Mouse (Mus musculus) MEL (cell line): Measurements from ENCODE around the gene Tnfaip2. TPM values are rescaled to one million over a fixed set of nuclear protein-coding genes. Genes with fewer than 3 reads are reported as not detected.

Experiments used
- DNase-seq: peaks from one replicate; pipeline ENCODE4 v3.0.0; 2011; ENCODE audit warnings: low read depth, low spot score
- H3K27ac ChIP-seq: 2 replicates; pipeline ENCODE4 v1.5.1; 2012; ENCODE audit warnings: low read depth, mild to moderate bottlenecking, control low read depth, low read length, moderate library complexity; ENCODE audit not compliant: control insufficient read depth
- H3K27me3 ChIP-seq, 2 experiments: fragments of 150-350 bp in 1 of 2; sonication (generic) in 1 of 2; 2 replicates each; pipeline ENCODE4 v1.6.1; 2012; ENCODE audit warnings: low read length in 2 of 2, mild to moderate bottlenecking in 2 of 2, improper control_type of control experiment in 1 of 2, moderate library complexity in 1 of 2; ENCODE audit not compliant: insufficient read depth in 2 of 2, control insufficient read depth in 1 of 2
- H3K36me3 ChIP-seq, 2 experiments: 2 replicates each; pipeline ENCODE4 v1.6.1; 2012 to 2014; ENCODE audit warnings: low read length in 2 of 2, improper control_type of control experiment in 1 of 2, inconsistent platforms in 1 of 2, mild to moderate bottlenecking in 1 of 2; ENCODE audit not compliant: insufficient read depth in 2 of 2, control insufficient read depth in 1 of 2
- H3K4me1 ChIP-seq, 2 experiments: fragments of 150-350 bp in 1 of 2; sonication (generic) in 1 of 2; 2 replicates each; pipeline ENCODE4 v1.6.1; 2012; ENCODE audit warnings: low read length in 2 of 2, improper control_type of control experiment in 1 of 2, mild to moderate bottlenecking in 1 of 2; ENCODE audit not compliant: insufficient read depth in 2 of 2, control insufficient read depth in 1 of 2
- H3K4me3 ChIP-seq, 2 experiments: fragments of 150-350 bp in 1 of 2; sonication (generic) in 1 of 2; 2 replicates each; pipeline ENCODE4 v1.5.1; 2012; ENCODE audit warnings: low read depth in 2 of 2, low read length in 2 of 2, mild to moderate bottlenecking in 2 of 2, moderate library complexity in 2 of 2, control low read depth in 1 of 2, improper control_type of control experiment in 1 of 2; ENCODE audit not compliant: control insufficient read depth in 1 of 2, insufficient read depth in 1 of 2
- H3K79me2 ChIP-seq: 2 replicates; pipeline ENCODE4 v1.6.1; 2012; ENCODE audit warnings: mild to moderate bottlenecking, low read length, moderate library complexity; ENCODE audit not compliant: control insufficient read depth, poor library complexity, insufficient read depth
- H3K9ac ChIP-seq: 2 replicates; pipeline ENCODE4 v1.6.1; 2012; ENCODE audit warnings: low read depth, mild to moderate bottlenecking, control low read depth, low read length, moderate library complexity; ENCODE audit not compliant: control insufficient read depth, poor library complexity, severe bottlenecking
- H3K9me3 ChIP-seq: fragments of 150-350 bp; sonication (generic); replicated peaks from 2 replicates; pipeline ENCODE4 v1.6.1; 2012; ENCODE audit warnings: mild to moderate bottlenecking, low read length, improper control_type of control experiment, moderate library complexity; ENCODE audit not compliant: insufficient read depth
- CHD1 ChIP-seq: IDR thresholded peaks from 2 replicates; pipeline ENCODE4 v1.6.1; 2012; ENCODE audit warnings: low read depth, mild to moderate bottlenecking, inconsistent platforms, low read length, improper control_type of control experiment
- CHD2 ChIP-seq: IDR thresholded peaks from 2 replicates; pipeline ENCODE4 v1.6.1; 2011; ENCODE audit warnings: low read length, improper control_type of control experiment
- CTCF ChIP-seq, 3 experiments: IDR thresholded peaks in 2 of 3; conservative IDR thresholded peaks in 1 of 3; 2 replicates each; pipeline ENCODE4 v1.5.1; 2011 to 2012; ENCODE audit warnings: low read length in 3 of 3, low read depth in 2 of 3, mild to moderate bottlenecking in 2 of 3, improper control_type of control experiment in 1 of 3, inconsistent platforms in 1 of 3, mixed read lengths in 1 of 3, moderate library complexity in 1 of 3; ENCODE audit not compliant: control insufficient read depth in 1 of 3, insufficient read depth in 1 of 3, poor library complexity in 1 of 3, severe bottlenecking in 1 of 3
- E2F4 ChIP-seq: IDR thresholded peaks from 2 replicates; pipeline ENCODE4 v1.6.1; 2011; ENCODE audit warnings: low read depth, low read length, improper control_type of control experiment, borderline replicate concordance
- ELF1 ChIP-seq: IDR thresholded peaks from 2 replicates; pipeline ENCODE4 v1.6.1; 2014; ENCODE audit warnings: low read depth, mild to moderate bottlenecking, inconsistent platforms, low read length, improper control_type of control experiment, moderate library complexity
- HCFC1 ChIP-seq: IDR thresholded peaks from 2 replicates; pipeline ENCODE4 v1.6.1; 2012; ENCODE audit warnings: low read depth, mild to moderate bottlenecking, inconsistent platforms, low read length, improper control_type of control experiment, moderate library complexity
- JUND ChIP-seq: IDR thresholded peaks from 2 replicates; pipeline ENCODE4 v1.6.1; 2011; ENCODE audit warnings: low read depth, mild to moderate bottlenecking, improper control_type of control experiment, low read length
- MAX ChIP-seq: IDR thresholded peaks from 2 replicates; pipeline ENCODE4 v1.6.1; 2011; ENCODE audit warnings: low read length, improper control_type of control experiment
- MAZ ChIP-seq: IDR thresholded peaks from 2 replicates; pipeline ENCODE4 v1.6.1; 2012; ENCODE audit warnings: low read depth, mild to moderate bottlenecking, inconsistent platforms, low read length, improper control_type of control experiment
- MXI1 ChIP-seq: IDR thresholded peaks from 2 replicates; pipeline ENCODE4 v1.6.1; 2011; ENCODE audit warnings: mild to moderate bottlenecking, low read depth, low read length, improper control_type of control experiment
- POLR2AphosphoS5 ChIP-seq: IDR thresholded peaks from 2 replicates; pipeline ENCODE4 v1.6.1; 2012; ENCODE audit warnings: low read depth, borderline replicate concordance, mild to moderate bottlenecking, inconsistent platforms, low read length, moderate library complexity, mixed read lengths
- RAD21 ChIP-seq: IDR thresholded peaks from 2 replicates; pipeline ENCODE4 v1.6.1; 2011; ENCODE audit warnings: mild to moderate bottlenecking, low read depth, low read length, improper control_type of control experiment
- SMC3 ChIP-seq: IDR thresholded peaks from 2 replicates; pipeline ENCODE4 v1.6.1; 2011; ENCODE audit warnings: low read depth, low read length, improper control_type of control experiment
- TAL1 ChIP-seq: IDR thresholded peaks from 2 replicates; pipeline ENCODE4 v1.6.1; 2012; ENCODE audit warnings: mild to moderate bottlenecking, inconsistent platforms, low read length, moderate library complexity, mixed read lengths
- TBP ChIP-seq: IDR thresholded peaks from 2 replicates; pipeline ENCODE4 v1.8.0; 2011; ENCODE audit warnings: low read depth, low read length, improper control_type of control experiment
- USF1 ChIP-seq: IDR thresholded peaks from 2 replicates; pipeline ENCODE4 v1.6.1; 2014; ENCODE audit warnings: low read depth, mild to moderate bottlenecking, inconsistent platforms, low read length, improper control_type of control experiment, moderate library complexity
- USF2 ChIP-seq, 2 experiments: IDR thresholded peaks; 2 replicates each; pipeline ENCODE4 v1.6.1; 2011 to 2012; ENCODE audit warnings: improper control_type of control experiment in 2 of 2, low read length in 2 of 2, borderline replicate concordance in 1 of 2, inconsistent platforms in 1 of 2, low read depth in 1 of 2, mild to moderate bottlenecking in 1 of 2; ENCODE audit not compliant: insufficient read depth in 1 of 2
- ZC3H11A ChIP-seq: IDR thresholded peaks from 2 replicates; pipeline ENCODE4 v1.6.1; 2012; ENCODE audit warnings: low read depth, mild to moderate bottlenecking, inconsistent platforms, low read length, improper control_type of control experiment
- ZKSCAN1 ChIP-seq: IDR thresholded peaks from 2 replicates; pipeline ENCODE4 v1.6.1; 2012; ENCODE audit warnings: low read depth, mild to moderate bottlenecking, inconsistent platforms, low read length, improper control_type of control experiment, moderate library complexity
- ZMIZ1 ChIP-seq: IDR thresholded peaks from 2 replicates; pipeline ENCODE4 v1.6.1; 2012; ENCODE audit warnings: low read depth, mild to moderate bottlenecking, inconsistent platforms, low read length, improper control_type of control experiment, moderate library complexity
- polyA plus RNA-seq, 2 experiments: library from polyadenylated mRNA; stranded (reverse) in 1 of 2; unstranded in 1 of 2; fragments of >175 nt in 1 of 2; fragments of >200 nt in 1 of 2; gene quantifications; 2 replicates each; pipeline versions ENCODE4 v1.2.1 to v1.2.4; 2012; ENCODE audit warnings: low replicate concordance in 2 of 2, low read depth in 1 of 2; ENCODE audit not compliant: insufficient read length in 2 of 2, insufficient read depth in 1 of 2, missing spikeins in 1 of 2
- total RNA-seq: library from RNA; depleted of rRNA; stranded (reverse); fragments of 300-350 nt; gene quantifications from 2 replicates; pipeline ENCODE4 v1.2.3, GENCODE M21; 2012

Tnfaip2 gene
- total and polyA plus RNA-seq, 3 experiments: 51.4 to 77.2 (median 66.8) TPM

DNA sequence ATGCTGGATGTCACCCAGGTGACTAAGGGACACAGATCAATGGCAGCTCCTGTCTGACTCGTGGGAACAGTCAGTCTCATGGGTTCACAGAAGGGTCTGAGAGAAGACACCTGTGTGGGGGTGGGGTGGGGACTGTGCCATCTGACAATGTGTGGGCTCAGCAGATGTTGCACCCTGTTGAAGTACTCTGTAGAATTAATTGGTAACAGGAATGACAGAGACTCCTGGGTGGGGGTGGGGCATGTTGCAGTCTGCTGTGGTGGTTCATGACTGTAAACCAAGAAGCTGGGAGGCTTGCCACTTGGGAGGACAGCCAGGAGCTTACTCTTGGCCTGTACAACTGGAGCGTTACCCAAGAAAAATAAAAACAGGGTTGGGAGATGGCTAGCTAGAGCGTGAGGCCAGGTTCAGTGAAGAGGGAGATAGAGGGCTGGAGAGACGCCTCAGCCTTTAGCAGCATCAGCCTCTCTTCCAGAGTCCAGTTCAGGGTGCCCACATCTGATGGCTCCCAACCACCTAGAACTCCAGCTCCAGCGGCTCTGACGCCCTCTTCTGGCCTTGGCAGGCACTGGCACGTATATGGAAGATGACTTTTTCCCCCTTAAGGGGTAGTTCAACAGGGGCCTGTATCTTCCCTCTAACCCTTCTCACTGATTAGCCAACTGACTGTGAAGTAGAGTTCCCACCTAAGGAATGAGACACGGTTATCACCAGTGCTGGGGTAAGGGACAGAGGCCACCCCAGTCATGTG, 32.8 kb downstream of the Tnfaip2 start:
- no peaks in the 10 kb centered on the region for H3K79me2 ChIP-seq
- H3K4me3 ChIP-seq: no peak overlapping the region
- no peaks in the 10 kb centered on the region for H3K36me3 ChIP-seq
- no peak overlapping the region for H3K9ac ChIP-seq
- no peak overlapping the region for H3K27ac ChIP-seq
- no peak for DNase-seq
- H3K9me3 ChIP-seq: no peaks in the 10 kb centered on the region
- no peaks in the 10 kb centered on the region for H3K4me1 ChIP-seq
- TF ChIP-seq CTCF (IDR thresholded peaks at IDR 0.05 in 2 of 3, conservative IDR thresholded peaks at IDR 0.05 in 1 of 3; ENCODE audit: control insufficient read depth in 1 of 3, insufficient read depth in 1 of 3, low read depth in 2 of 3, low read length in 3 of 3, poor library complexity in 1 of 3, severe bottlenecking in 1 of 3) (peak; percentile 40 to 59 (median 48)), SMC3 (peak; percentile 49), TAL1 (no peak), RAD21 (peak; percentile 16)
- peaks cover 4 to 15% of the 10 kb centered on the region in 2 experiments for H3K27me3 ChIP-seq

DNA sequence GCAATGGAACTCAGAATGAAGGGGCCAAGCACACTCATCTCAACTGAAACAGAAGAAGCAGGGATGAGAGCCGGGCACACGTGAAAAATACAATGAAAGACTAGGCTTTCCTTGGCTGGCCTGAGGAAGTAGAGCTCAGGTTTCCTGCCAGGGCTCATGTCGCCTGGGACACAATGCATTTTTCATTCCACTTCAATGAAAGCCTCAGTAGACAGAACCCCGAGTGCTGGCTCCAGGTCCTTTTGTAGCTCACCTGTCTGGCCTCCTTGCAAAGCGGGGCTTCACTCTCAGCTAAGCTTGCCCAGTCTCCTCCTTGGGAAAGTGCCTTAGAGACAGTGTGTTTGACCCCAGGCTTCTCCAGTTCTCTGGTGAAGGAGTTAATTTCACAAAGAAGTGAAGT, 36.7 kb downstream of the Tnfaip2 start:
- H3K36me3 ChIP-seq: no peaks in the 10 kb centered on the region
- TF ChIP-seq ZC3H11A (no peak), POLR2AphosphoS5 (no peak), TBP (no peak), SMC3 (no peak), E2F4 (no peak), HCFC1 (no peak), JUND (no peak), CHD1 (no peak), RAD21 (no peak), MAX (no peak), ELF1 (no peak), MXI1 (no peak), USF2 (IDR thresholded peaks at IDR 0.05; ENCODE audit: borderline replicate concordance in 1 of 2, insufficient read depth in 1 of 2, low read depth in 1 of 2, low read length in 2 of 2) (no peak), MAZ (no peak), ZKSCAN1 (no peak), ZMIZ1 (no peak), USF1 (no peak), CHD2 (no peak)
- TF ChIP-seq, all 39 proteins: peak for 0
- H3K4me3 ChIP-seq: no peak overlapping the region
- DNase-seq: no peak
- no peaks in the 10 kb centered on the region for H3K79me2 ChIP-seq
- H3K27me3 ChIP-seq: peaks cover 6 to 13% of the 10 kb centered on the region in 2 experiments; a peak in 3 of 4 replicates
- no peak overlapping the region for H3K9ac ChIP-seq
- H3K4me1 ChIP-seq: no peaks in the 10 kb centered on the region
- no peaks in the 10 kb centered on the region for H3K9me3 ChIP-seq
- no peak overlapping the region for H3K27ac ChIP-seq
